Mouse (Mus musculus): ENCODE results near the gene Pi4k2a.
A peak's percentile ranks its signal among the peaks of the same experiment; 100 is the strongest.

Pi4k2a gene

DNA sequence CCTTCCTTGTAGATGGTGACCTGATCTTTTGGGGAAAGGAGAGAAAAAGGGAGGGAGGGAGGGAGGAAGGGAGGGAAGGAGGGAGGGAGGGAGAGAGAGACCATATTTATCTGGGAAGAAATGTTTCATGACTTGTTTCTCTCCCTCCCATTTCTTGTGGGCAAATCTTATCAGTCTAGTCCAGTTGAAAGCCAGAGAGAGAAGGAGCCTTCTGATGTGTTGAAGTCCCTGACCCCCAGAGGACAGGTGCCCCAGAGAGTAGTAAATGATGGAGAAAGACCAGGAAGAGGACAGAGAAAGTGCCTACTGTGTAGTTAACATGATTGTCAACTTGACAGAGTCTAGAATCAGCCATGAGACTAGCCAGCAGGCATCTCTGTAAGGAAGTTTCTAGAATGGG, 44.8 kb downstream of the Pi4k2a start:
- DNase-seq (ENCODE audit: low spot score in 2 of 2): no peak

DNA sequence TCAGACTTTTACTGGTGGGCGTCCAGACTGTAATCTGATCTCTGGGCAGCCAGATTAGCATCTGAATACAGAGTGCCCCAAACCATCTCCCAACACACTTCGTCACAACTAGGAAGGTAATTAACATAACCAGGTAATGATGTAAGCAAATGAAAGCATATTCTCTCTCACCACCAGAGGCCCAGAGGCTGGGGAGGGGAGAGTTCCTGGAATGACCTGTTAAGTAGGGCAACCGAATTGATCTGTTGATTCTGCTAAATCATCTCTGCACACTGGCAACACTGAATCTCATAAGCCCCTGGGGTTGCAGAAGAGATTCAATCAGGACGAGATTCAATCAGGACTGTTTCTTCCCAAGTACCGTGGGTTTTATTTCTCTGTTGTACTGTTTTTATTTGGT, 45.9 kb downstream of the Pi4k2a start:
- no peak for DNase-seq (ENCODE audit: low spot score in 2 of 2)

DNA sequence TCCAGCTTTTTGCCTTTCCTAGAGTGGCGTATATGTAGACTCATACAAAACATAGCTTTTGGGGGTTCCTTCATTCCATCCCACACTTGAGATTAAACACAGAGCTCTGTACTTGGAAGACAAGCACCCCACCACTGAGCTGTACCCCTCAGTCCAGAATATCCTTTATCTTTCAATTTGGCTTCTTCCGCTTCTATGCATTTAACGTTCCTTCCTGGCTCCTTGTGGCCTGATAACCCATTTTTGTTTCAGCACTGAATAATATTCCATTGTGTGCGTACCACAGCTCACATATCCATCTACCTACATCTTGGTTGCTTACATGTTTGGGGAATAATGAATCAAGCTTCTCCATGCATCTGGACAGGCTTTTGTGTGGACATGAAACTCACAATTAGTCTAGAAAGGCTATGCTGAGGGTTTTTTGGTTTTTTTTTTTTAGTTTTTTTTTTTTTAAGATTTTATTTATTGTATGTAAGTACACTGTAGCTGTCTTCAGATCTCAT, 47.0 kb downstream of the Pi4k2a start:
- DNase-seq (ENCODE audit: low spot score in 2 of 2): no peak

DNA sequence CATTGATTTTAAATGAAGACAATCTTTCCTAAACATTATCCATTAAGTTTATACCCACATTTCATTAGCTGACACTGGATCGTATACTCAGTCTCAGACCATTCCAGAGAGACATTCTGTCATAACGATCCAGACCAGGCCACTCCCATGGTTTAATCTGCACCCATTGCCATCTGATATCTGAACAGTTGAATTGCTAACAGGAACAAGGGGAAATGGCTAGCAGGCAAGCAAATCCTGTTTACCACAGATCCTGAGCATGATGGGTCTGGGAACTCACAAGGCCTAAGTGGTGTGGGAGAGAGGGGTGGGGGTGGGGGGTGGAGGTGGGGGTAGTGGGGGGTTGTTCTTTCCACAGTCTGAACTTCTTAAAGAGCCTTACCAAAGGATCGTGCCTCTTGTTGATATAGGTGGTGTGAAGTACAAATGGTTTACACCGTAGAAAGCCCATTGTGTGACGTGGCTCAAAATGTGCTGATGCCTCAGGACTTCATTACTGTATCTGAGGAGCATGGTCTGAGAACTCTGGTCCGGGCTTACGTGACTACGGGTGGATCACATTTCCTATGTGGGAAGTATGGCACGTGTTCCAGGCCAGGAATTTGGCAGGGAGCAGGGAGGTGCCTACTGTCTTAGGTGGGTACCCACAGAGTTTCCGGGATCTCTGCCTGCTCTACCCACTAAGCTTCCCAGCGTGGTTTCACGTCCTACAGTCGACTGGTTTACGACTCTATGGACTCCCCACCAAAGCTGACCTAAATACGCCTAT, 48.4 kb downstream of the Pi4k2a start:
- no peak for DNase-seq (ENCODE audit: low spot score in 2 of 2)

DNA sequence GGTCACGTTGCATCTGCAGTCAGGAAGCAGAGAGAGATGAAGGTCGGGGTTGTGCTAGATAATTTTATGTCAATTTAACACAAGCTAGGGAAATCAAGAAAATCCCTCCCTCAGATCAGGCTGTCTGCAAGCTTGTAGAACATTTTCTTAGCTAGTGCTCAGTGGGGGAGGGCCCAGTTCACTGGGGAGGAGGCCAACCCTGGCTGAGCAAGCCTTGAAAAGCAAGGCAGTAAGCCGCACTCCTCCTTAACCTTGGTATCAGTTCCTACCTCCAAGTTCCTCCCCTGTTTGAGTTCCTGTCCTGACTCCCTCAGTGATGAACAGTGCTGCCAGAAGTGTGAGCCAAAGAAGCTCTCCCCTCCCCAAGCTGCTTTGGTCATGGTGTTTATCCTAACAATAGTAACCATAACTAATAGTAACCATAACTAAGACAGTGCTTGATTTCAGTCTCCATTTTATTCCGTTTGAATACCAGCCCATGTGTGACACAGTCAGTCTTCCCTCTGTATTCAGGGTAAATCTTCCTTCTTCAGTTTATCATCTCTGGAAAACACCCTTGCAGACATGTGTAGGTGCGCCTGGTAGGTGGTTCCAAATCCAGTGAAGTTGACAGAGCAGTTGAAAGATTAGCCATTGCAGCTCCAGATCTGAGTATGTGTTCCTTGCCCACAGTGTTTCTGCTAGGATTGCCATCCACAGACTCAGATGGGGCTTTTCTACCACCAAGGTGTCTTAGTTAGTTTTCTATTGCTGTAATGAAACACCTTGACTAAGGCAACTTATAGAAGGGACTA, 49.7 kb downstream of the Pi4k2a start:
- no peak for DNase-seq (ENCODE audit: low spot score in 2 of 2)

DNA sequence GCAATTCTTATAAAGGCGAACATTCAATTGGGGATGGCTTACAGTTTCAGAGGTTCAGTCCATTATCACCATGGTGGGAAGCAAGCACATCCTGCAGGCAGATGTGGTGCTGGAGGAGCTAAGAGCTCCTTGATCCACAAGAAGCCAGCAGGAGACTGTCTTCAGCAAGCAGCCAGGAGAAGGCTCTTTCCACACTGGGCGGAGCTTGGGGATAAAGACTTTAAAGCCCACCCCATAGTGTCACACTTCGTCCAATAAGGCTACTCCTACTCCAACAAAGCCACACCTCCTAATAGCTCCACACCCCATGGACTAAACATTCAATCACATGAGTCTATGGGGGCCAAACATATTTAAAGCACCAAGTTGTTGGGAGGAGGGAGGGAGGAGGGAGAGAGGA, 51.7 kb downstream of the Pi4k2a start:
- DNase-seq (ENCODE audit: low spot score in 2 of 2): no peak

DNA sequence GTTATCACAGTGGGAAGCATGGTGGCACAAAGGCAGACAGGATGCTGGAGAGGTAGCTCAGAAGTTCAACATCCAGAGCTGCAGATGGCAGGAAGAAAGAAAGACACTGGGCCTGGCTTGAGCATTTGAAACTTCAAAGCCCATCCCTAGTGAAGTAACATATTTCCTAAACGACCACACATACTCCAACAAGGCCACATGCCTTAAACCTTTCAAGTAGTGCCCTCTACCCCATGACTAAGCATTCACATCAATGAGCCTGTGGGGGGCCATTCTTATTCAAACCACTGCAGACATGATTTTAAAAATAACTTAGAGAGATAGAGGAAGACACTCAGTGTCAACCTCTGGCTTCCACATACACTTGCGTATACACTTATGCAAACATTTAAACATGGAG, 52.5 kb downstream of the Pi4k2a start:
- DNase-seq (ENCODE audit: low spot score in 2 of 2): no peak

DNA sequence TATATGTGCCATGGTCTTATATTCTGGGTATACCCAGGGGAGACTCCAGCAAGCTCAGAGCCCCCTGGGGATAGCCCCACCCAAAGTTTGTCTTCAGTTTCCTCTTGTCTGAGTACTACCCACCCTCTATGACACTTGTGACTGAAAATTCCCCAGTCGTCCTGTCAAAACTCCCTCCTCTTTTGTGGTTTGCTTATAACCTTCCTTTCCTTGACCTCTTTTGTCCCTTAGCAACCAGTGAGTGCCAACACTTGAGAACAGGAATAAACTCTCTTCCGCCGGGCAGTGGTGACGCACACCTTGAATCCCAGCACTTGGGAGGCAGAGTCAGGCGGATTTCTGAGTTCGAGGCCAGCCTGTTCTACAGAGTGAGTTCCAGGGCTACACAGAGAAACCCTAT, 53.8 kb downstream of the Pi4k2a start:
- no peak for DNase-seq (ENCODE audit: low spot score in 2 of 2)

DNA sequence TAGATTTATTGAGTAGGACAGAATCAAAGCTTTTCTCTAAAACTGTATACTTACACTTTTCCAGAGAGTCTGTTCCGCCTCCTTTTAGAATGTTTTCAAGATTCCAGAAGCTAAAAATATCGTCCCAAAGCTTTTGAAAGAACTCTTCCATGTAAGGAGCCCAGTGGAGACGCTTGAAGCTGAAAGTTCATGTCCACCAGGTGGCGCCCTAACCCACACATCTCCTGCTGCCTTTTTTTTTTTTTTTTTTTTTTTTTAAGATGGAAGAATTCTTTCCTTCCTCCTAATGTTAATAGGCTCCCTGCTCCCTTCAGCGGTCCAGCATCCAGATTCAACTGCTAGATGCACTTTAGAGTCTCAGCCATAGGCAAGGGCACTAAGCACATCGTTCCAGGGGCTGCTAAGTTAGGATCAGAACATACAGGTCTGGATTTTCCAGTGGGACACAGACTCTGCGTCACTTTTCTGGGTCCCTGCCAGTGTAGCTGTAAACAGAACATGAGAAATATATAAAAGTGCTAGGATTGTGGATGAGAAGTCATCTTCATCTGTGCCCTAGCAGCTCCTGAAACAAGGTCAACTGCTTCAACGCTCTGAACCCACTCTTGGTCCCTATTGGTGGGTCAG, 54.4 kb downstream of the Pi4k2a start:
- DNase-seq (ENCODE audit: low spot score in 2 of 2): peak; percentile 79 to 87

DNA sequence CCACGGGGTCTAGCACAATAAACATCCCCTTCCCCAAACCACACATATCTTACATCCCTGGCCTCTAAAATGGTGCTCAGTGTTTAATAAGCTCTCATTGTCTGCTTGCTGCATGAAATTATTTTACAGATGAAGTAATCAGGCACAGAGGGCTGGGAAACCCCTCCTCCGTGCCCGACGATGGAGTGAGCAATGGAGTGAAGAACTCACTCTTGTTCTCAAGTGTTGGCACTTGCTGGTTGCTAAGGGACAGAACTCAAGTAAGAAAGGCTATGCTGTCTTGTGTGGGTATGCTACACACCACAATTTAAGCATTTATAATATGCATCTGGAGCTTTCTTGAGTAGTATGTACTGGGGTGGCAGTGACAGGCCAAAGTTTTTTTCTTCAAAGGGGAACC, 54.9 kb downstream of the Pi4k2a start:
- DNase-seq (ENCODE audit: low spot score in 2 of 2): no peak

DNA sequence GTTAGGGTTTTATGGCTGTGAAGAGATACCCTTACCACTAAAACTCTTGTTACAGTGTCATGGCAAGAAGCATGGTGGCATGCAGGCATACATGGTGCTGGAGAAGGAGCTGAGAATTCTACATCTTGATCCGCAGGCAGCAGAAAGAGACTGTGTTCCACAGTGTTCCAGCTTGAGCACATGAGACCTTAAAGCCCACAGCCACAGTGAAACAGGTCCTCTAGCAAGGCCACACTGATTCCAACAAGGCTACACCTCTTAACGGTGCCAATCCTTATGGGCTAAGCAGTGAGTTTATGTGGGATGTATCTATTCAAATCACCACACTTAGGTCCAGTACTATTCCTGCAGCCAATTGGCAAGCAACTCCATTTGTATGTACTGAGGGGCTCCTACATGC, 55.5 kb downstream of the Pi4k2a start:
- no peak for DNase-seq (ENCODE audit: low spot score in 2 of 2)

DNA sequence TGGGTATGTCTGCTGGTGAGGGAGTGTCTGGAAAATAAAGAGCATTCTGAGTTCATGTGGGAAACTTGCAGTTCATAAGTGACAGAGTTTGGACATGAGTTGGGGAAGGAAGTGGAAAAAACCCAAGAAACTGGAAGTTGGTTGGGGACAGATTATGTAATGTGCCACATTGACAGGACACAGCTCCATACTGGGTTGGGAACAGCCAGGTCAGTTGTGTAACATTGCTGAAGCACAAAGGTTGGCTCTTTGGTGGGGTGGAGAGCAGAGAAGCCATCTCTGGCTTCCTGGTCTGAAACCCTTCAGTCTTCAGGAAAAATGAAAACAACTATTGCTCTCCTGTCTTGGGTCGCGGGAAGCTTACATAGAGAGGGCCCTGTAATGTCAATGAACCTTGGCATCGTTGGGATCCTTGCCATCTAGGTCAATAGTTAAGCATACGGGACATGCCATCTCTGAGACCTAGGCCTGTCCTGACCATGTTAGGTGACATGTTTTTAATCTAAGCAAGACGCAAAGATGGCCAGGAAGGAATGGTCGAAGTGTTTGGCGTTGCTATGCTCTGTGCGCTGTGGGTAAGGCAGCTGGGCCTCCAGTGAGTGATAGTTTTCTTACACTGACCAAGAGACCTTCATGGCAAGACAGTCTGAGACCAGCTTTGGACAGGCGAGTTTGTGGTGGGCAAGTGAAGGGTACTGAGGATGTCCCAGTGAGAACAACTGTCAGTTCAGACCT, 56.2 kb downstream of the Pi4k2a start:
- DNase-seq (ENCODE audit: low spot score in 2 of 2): no peak

DNA sequence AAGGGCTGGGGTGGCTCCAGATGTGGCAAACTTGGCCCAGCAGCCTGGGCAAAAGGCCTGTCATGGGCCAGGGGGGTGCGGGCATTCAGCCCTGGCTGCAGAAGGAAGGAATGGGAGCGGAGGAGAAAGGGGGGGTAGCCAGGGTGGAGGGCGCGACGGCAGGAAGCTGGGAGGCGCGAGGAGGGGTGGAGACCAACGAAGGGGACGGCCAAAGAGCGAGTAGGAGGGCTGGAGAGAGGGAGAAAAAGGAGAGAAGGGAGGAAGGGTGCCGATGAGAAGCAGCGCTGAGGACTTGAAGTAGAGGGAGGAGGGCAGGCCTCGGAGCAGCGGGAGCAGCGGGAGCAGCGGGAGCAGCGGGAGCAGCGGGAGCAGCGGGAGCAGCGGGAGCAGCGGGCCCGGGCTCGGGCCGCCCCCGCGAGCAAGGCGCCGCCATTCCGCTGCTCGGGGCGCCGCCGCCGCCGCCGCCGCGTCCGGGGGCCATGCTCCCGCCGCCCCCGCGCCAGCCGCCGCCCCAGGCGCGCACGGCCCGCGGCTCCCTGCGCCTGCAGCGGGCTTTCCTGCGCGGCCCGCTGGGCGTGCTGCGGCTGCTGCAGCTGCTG, 57.0 kb downstream of the Pi4k2a start, which contains the start of gene Marveld1:
Gene Marveld1 (plus strand): TSS at position 231 of the 599 bp plus-strand sequence.
- peak in 1 of 2 experiments; percentile 46 for DNase-seq (ENCODE audit: low spot score in 2 of 2)

DNA sequence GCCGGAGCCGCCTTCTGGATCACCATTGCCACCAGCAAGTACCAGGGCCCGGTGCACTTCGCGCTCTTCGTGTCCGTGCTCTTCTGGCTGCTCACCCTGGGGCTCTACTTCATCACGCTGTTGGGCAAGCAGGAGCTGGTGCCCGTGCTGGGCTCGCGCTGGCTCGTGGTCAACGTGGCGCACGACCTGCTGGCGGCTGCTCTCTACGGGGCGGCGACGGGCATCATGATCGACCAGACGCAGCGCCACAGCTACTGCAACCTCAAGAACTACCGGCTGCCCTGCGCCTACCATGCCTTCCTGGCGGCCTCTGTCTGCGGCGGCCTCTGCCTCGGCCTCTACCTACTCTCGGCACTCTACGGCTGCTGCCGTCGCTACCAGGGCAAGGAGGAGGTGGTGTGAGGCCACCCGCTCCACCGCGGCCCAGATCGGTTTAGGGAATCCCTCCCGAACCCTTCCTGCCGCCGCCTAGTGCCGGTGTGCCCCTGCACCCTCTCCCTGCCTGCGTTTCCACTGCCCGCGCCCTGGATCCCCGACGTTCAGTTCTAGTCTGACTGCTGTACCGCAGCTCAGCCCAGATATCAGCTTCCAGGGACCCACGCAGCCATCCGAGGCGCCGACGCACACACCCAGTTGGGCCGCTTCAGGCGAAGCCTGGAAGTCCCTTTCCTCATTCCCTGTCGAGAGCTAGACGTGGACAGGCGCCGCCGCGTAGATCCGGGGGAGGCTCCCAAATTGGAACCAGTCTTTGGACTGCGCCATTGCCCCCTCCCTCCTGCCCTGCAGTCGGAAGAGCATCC, 57.7 kb downstream of the Pi4k2a start:
- peak in 1 of 2 experiments; percentile 43 for DNase-seq (ENCODE audit: low spot score in 2 of 2)

DNA sequence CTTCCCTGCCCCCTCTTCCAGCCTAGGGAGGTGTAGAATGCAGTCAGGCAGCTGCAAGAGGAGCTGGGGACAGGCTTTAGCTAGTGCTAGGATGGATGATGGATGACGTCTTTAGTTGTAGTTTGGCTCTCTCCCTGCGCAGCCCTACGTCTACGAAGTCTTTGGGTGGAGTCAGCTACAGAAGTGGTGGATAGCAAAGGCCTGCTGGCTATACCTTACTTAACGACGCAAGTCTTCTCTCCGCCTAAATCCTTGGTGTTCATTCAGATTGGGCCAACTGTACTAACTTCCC, 58.2 kb downstream of the Pi4k2a start:
- DNase-seq (ENCODE audit: low spot score in 2 of 2): no peak

DNA sequence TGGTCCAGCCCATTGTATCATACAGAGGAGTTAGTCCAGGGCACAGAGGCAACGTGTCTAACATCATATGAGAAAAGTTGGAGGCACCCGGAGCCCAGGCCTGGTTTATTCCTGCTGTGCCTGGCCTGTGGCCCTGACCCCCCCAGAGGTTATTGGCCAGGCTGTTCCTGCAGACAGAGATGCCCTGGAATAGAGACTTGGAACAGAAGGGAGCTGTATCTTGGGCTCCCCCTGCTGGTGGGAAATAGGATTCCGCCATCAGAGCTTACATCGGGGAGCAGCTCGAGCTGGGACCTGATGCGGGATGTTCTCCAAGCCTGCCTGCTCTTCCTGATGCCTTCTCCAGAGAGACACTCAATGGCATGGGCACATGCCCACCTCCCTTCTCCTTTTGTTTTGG, 61.7 kb downstream of the Pi4k2a start:
- DNase-seq (ENCODE audit: low spot score in 2 of 2): peak; percentile 81 to 84

DNA sequence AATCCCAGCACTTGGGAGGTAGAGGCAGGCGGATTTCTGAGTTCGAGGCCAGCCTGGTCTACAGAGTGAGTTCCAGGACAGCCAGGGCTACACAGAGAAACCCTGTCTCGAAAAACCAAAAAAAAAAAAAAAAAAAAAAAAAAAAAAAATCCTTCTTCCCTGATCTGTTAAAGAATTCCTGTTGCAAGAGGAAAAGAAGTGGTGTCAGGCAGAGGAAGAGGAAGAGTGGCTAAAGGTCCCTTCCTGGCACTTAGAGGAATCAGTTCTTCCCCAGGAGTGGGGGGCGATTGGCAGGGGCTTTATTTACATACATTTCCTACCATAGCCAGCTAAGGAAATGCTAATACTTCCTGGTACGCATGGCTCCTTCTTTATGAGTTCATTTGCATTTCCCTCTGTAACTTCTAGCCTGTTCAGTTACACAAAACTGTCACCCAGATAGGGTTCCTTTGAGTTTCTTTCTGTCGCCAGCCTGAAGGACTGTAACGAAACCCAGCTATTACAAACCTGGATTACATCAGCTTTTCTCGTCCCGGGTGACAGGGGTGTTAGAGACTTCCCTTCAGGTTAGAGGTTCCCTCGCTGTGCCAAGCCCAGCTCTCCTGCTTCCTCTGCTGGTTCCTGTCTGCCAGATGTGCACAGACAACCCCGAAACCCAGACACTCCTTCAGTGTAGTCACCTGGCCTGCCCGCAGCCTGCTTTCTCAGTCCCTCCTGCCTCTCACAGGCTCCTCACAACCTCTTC, 67.4 kb downstream of the Pi4k2a start:
- DNase-seq (ENCODE audit: low spot score in 2 of 2): no peak

DNA sequence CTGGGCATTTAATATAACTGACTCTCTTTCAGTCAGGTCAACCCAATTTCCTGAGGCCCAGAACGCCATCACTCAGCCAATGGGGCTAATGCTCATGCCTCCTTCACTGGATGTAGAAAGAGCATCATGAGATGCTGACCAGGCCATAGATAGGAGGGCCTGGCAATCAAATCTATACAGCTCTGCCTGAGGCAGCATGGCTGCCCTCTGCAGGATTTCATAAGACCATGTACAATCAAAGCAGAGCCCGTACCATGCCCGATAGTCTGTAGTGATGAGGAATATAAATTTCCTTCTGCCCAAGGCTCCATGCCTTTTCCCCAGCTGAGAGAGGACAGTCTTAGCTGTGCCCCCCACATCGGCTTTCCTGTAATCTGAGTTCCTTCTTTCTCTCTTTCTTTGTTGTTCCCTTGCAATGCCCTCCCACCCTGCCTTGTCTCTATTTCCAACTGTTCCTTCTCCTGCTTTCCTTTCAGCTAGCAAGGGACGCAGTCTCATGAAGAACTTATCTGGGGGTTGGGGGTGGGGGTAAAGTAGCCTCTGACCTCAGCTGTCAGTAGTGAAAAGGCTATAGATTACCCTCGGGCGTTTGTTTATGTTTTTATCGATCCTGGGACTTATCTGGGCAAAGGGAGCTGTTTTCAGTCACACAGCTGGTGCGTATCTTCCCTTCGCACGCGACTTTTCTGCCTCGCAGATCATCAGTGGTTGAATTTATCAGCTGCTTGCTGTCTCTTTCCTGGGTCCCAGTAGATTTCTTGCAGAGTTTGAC, 68.2 kb downstream of the Pi4k2a start:
- DNase-seq (ENCODE audit: low spot score in 2 of 2): no peak

DNA sequence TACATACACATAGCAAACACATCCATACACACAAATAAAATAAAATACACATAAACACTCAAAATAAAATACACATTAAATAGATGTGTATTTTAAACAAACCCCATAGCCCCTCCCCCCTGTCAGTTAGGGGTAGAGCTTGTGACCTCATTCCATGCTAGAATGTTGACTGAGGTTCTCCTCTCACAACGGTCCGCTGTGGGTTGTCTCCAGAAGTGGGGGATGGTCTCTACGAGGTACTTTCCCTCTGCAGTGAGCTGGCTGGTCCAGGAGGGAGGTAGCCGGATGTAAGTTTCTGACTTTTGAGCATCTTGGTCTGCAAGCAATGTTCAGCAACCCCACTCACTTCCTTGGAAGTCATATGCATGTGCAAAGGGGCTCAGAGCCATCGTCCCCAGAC, 73.5 kb downstream of the Pi4k2a start, which contains the start of gene Zfyve27:
Gene Zfyve27 (plus strand): TSS at position 188 of the 400 bp plus-strand sequence.
- no peak for DNase-seq (ENCODE audit: low spot score in 2 of 2)
